Mouse (Mus musculus) embryonic facial prominence, embryonic 12.5 days (tissue): Measurements from ENCODE around the gene Bfsp2. TPM values are rescaled to one million over a fixed set of nuclear protein-coding genes. Genes with fewer than 3 reads are reported as not detected.
A peak's percentile ranks its signal among the peaks of the same experiment; 100 is the strongest.

Source experiments
- ATAC-seq: fragments of 200-750 bp; cut with Nextera tagmentation; 2 replicates; pipeline ENCODE4 v1.8.0; 2017; ENCODE audit not compliant: insufficient number of reproducible peaks, insufficient read depth, low FRiP score, low TSS enrichment
- H3K27ac ChIP-seq: fragments of 300-500 bp; sonication (generic); 2 replicates; pipeline ENCODE4 v1.5.1; 2016; ENCODE audit warnings: mild to moderate bottlenecking
- H3K27me3 ChIP-seq: fragments of 300-500 bp; sonication (generic); 2 replicates; pipeline ENCODE4 v1.6.1; 2016; ENCODE audit warnings: mild to moderate bottlenecking, moderate library complexity
- H3K36me3 ChIP-seq: fragments of 300-500 bp; sonication (generic); 2 replicates; pipeline ENCODE4 v1.6.1; 2016; ENCODE audit warnings: mild to moderate bottlenecking
- H3K4me1 ChIP-seq: fragments of 300-500 bp; sonication (generic); 2 replicates; pipeline ENCODE4 v1.6.1; 2016
- H3K4me2 ChIP-seq: fragments of 300-500 bp; sonication (generic); replicated peaks from 2 replicates; pipeline ENCODE4 v1.6.1; 2016; ENCODE audit warnings: mild to moderate bottlenecking, moderate library complexity
- H3K4me3 ChIP-seq: fragments of 300-500 bp; sonication (generic); 2 replicates; pipeline ENCODE4 v1.5.1; 2016; ENCODE audit warnings: mild to moderate bottlenecking
- H3K9ac ChIP-seq: fragments of 300-500 bp; sonication (generic); 2 replicates; pipeline ENCODE4 v1.6.1; 2016; ENCODE audit warnings: mild to moderate bottlenecking, moderate library complexity
- H3K9me3 ChIP-seq: fragments of 300-500 bp; sonication (generic); 2 replicates; pipeline ENCODE4 v1.6.1; 2016; ENCODE audit warnings: mild to moderate bottlenecking, moderate library complexity
- WGBS: fragments of 180-500 bp; shearing (Covaris S2); methylation state at CpG from one replicate; pipeline ENCODE4 v1.1.7; 2016; 5-methylcytosine and 5-hydroxymethylcytosine counted together
- polyA plus RNA-seq: library from polyadenylated mRNA; unstranded; fragments of >200 nt; fragmentation: Nextera tagmentation; extraction: Ambion mirVana; gene quantifications from 2 replicates; pipeline ENCODE4 v1.2.1, GENCODE M21; 2016

Gene Bfsp2
- polyA plus RNA-seq, 1 experiment from 2014 or later = 3.1 TPM

DNA sequence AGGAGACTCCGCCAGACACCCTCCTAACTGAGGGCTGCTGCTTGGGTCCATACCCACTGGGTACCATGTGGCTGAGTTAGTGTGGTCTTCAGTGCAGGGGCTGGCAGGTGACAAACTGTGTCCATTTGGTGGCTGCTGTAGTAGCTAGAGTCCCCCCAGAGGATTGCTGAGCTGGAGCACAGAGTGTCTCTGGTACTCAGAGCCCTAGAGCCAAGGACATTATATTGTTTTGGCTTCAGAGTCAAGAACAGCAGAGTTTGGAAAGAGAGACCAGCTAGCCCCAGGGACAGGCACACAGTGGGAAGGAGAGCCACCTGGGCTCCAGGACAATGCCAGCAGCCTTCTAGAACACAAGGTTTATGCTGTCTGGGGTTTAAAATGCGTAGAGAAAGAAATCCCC lies 22.4 kb upstream of the Bfsp2 start:
- Histone ChIP-seq H3K36me3 (0 out of 2 replicates have a peak, but pooled peaks cover 6% of the 10 kb centered on the region), H3K9ac (no peak overlapping the region), H3K4me1 (peaks cover 22% of the 10 kb centered on the region; the same call in 1 of the 2 replicates), H3K4me3 (no peak overlapping the region), H3K27ac (no peak overlapping the region), H3K4me2 (no peak overlapping the region), H3K9me3 (no peaks in the 10 kb centered on the region), H3K27me3 (no peaks in the 10 kb centered on the region)
- ATAC-seq = no peak
- 85% methylated on average over 2 of the region's 2 CpGs for WGBS

DNA sequence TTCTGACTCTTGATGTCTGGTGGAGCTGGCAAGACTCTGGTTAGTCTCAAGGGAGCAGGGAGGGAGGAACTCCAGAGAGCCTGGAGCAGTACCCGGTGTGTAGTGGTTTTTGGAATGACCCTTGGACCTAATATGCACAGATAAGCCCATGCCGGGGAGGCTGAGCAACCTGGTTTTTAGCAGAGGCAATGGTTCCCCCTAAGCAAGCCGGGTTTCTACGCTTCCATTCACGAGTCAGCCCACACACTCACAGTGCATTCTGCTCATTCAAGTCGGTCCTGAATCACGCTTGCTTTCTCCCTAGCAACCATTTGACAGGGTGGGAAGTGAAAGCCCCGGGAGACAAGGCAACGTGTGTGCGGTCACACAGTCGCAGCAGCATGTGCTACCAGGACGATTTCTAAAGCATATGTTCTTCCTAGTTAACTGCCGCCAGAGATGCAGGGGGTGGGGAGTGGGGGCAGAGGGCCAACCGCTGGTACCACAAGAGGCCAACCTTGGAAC lies 21.7 kb upstream of the Bfsp2 start:
- Histone ChIP-seq H3K4me2 (no peak overlapping the region), H3K36me3 (0 out of 2 replicates have a peak, but pooled peaks cover 6% of the 10 kb centered on the region), H3K27me3 (no peaks in the 10 kb centered on the region), H3K27ac (no peak overlapping the region), H3K9ac (no peak overlapping the region), H3K4me3 (no peak overlapping the region), H3K9me3 (no peaks in the 10 kb centered on the region), H3K4me1 (peaks cover 19% of the 10 kb centered on the region; the same call in 1 of the 2 replicates)
- 39% methylated on average over 14 of the region's 14 CpGs for WGBS
- no peak for ATAC-seq

DNA sequence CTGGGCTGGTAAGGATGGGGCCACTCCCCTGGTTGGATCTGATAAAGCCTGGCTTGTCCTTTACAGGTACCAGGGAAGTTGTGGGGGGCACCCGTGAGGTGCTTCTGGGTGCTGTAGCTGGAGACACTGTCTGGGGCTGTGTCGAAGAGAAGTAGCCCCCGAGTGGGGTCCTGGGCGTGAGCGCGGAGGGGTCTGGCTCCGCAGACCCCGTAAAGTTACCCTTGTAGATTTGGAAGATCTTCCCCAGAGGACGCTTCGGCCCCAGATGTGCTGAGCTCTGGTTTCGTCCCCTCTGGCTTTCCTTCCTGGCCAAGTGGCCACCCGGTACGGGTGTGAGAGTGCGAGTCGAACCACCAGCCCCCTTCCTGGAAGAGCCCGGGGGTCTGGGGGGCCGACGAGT lies 19.1 kb upstream of the Bfsp2 start:
- Histone ChIP-seq H3K36me3 (0 out of 2 replicates have a peak, but pooled peaks cover 6% of the 10 kb centered on the region), H3K4me1 (peaks cover 16% of the 10 kb centered on the region; the same call in 1 of the 2 replicates), H3K9ac (no peak overlapping the region), H3K27ac (no peak overlapping the region), H3K4me3 (no peak overlapping the region), H3K27me3 (no peaks in the 10 kb centered on the region), H3K9me3 (no peaks in the 10 kb centered on the region), H3K4me2 (no peak overlapping the region)
- ATAC-seq = 0 out of 2 replicates have a peak, but pooled peaks have one; percentile 10
- WGBS = 89% methylated on average over 18 of the region's 18 CpGs

- H3K9me3 ChIP-seq = no peaks in the 10 kb centered on the region
- no peak overlapping the region for H3K4me3 ChIP-seq
- H3K4me1 ChIP-seq = peaks cover 16% of the 10 kb centered on the region; the same call in 1 of the 2 replicates
- no peak for ATAC-seq
- H3K27ac ChIP-seq = no peak overlapping the region
- H3K9ac ChIP-seq = no peak overlapping the region
- WGBS = 77% methylated on average over 8 of the region's 8 CpGs
- no peak overlapping the region for H3K4me2 ChIP-seq
- H3K27me3 ChIP-seq = no peaks in the 10 kb centered on the region
- H3K36me3 ChIP-seq = 0 out of 2 replicates have a peak, but pooled peaks cover 6% of the 10 kb centered on the region
Observed at GRCm38 (mm10) chr9:103498699-103499098, 18.5 kb upstream of the Bfsp2 start.

- Histone ChIP-seq H3K4me2 (no peak overlapping the region), H3K9me3 (no peaks in the 10 kb centered on the region), H3K9ac (no peak overlapping the region), H3K4me1 (0 out of 2 replicates have a peak, but pooled peaks cover 3% of the 10 kb centered on the region), H3K27ac (no peak overlapping the region), H3K4me3 (no peak overlapping the region), H3K36me3 (0 out of 2 replicates have a peak, but pooled peaks cover 6% of the 10 kb centered on the region), H3K27me3 (no peaks in the 10 kb centered on the region)
- WGBS = 76% methylated on average over 11 of the region's 11 CpGs
- ATAC-seq = no peak
Observed at GRCm38 (mm10) chr9:103495391-103495790, 15.2 kb upstream of the Bfsp2 start.

GRCm38 (mm10) chr9:103494346-103495020 lies 14.3 kb upstream of the Bfsp2 start:
- no peak overlapping the region for H3K9ac ChIP-seq
- WGBS = 32% methylated on average over 7 of the region's 7 CpGs
- H3K36me3 ChIP-seq = 0 out of 2 replicates have a peak, but pooled peaks cover 6% of the 10 kb centered on the region
- H3K27ac ChIP-seq = no peak overlapping the region
- H3K9me3 ChIP-seq = no peaks in the 10 kb centered on the region
- no peak overlapping the region for H3K4me2 ChIP-seq
- ATAC-seq = no peak
- no peaks in the 10 kb centered on the region for H3K27me3 ChIP-seq
- H3K4me3 ChIP-seq = no peak overlapping the region
- 0 out of 2 replicates have a peak, but pooled peaks cover 3% of the 10 kb centered on the region for H3K4me1 ChIP-seq

DNA sequence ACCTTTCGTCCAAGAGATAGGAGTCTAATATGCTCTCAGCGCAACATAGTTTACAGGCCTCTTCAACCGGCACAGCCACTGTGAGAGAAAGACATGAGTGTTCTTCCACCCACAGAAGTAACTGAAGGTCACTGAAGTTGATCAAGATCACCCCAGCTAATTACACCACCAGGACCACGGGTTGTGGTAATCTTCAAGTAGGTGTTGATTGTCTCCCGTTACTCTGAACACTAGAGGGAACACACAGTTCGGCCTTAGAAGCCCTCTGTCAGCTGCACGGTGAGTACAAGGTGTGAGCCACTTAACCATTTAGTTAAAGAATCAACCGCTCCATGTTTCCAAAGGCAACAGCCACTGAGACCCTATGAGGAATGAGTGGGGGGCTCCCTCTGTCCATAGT lies 11.8 kb upstream of the Bfsp2 start:
- H3K27ac ChIP-seq = no peak overlapping the region
- no peak overlapping the region for H3K4me3 ChIP-seq
- ATAC-seq = no peak
- peaks cover 3% of the 10 kb centered on the region; the same call in 1 of the 2 replicates for H3K4me1 ChIP-seq
- H3K9ac ChIP-seq = no peak overlapping the region
- H3K9me3 ChIP-seq = no peaks in the 10 kb centered on the region
- H3K36me3 ChIP-seq = no peaks in the 10 kb centered on the region
- no peaks in the 10 kb centered on the region for H3K27me3 ChIP-seq
- 85% methylated on average over 8 of the region's 8 CpGs for WGBS
- H3K4me2 ChIP-seq = no peak overlapping the region

DNA sequence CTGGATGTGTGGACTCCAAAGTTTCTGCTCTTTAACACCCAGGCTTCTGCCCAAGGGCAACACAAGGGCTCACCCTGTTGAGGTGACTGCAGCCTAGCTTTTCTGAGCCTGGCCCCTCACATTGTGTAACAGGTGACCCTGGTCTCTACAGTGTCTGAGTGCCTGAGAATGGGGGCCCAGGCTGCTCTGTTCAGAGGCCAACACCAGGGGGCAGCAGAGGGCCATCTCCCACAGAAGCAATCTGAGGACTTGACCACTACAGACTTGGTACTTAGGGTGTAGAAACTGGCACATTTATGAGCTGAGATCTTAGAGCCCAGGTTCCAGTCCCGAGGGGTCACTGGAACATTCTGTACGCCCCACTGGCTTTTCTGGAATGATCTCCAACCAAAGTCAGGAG lies 10.2 kb upstream of the Bfsp2 start:
- Histone ChIP-seq H3K36me3 (no peaks in the 10 kb centered on the region), H3K9me3 (no peaks in the 10 kb centered on the region), H3K27ac (no peak overlapping the region), H3K4me2 (no peak overlapping the region), H3K9ac (no peak overlapping the region), H3K4me1 (peaks cover 13% of the 10 kb centered on the region; the same call in 1 of the 2 replicates), H3K4me3 (no peak overlapping the region), H3K27me3 (no peaks in the 10 kb centered on the region)
- 25% methylated on average over 2 of the region's 2 CpGs for WGBS
- ATAC-seq = no peak

- H3K9ac ChIP-seq = no peak overlapping the region
- no peaks in the 10 kb centered on the region for H3K9me3 ChIP-seq
- H3K27me3 ChIP-seq = no peaks in the 10 kb centered on the region
- H3K4me1 ChIP-seq = peaks cover 14% of the 10 kb centered on the region; the same call in 1 of the 2 replicates
- no peak overlapping the region for H3K4me2 ChIP-seq
- ATAC-seq = no peak
- WGBS = 82% methylated on average over 4 of the region's 4 CpGs
- H3K4me3 ChIP-seq = no peak overlapping the region
- no peaks in the 10 kb centered on the region for H3K36me3 ChIP-seq
- no peak overlapping the region for H3K27ac ChIP-seq
Observed at GRCm38 (mm10) chr9:103489883-103490282, 9.7 kb upstream of the Bfsp2 start.

- Histone ChIP-seq H3K9ac (no peak overlapping the region), H3K4me2 (no peak overlapping the region), H3K36me3 (no peaks in the 10 kb centered on the region), H3K4me3 (no peak overlapping the region), H3K27ac (no peak overlapping the region), H3K9me3 (no peaks in the 10 kb centered on the region), H3K4me1 (peaks cover 15% of the 10 kb centered on the region; the same call in 1 of the 2 replicates), H3K27me3 (no peaks in the 10 kb centered on the region)
- ATAC-seq = no peak
- 58% methylated on average over 7 of the region's 7 CpGs for WGBS
Observed at GRCm38 (mm10) chr9:103489096-103489495, 8.9 kb upstream of the Bfsp2 start.

DNA sequence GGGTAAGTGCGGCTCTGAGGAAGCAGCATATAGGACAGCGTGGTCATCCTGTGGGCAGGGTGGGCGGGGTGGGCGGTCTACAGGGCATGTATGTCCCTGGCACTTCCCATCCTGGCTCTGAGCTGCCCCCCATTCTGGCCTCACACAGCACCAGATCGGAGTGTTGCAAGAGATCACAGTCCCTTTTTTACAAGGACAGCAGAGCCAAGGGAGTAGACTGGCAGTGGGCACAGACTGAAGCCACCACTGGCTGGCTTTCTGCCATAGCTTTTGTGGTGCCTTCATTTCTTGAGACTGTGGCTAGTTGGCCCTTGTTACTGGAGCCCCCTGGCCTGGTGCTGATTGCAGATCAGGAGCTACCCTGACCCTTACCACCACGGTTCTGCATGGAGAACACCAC lies 6.0 kb upstream of the Bfsp2 start:
- ATAC-seq = no peak
- no peak overlapping the region; the same call in 1 of the 2 replicates for H3K27ac ChIP-seq

GRCm38 (mm10) chr9:103485606-103486005 lies 5.4 kb upstream of the Bfsp2 start:
- H3K36me3 ChIP-seq = no peaks in the 10 kb centered on the region
- H3K4me3 ChIP-seq = no peak overlapping the region
- H3K27ac ChIP-seq = no peak overlapping the region
- H3K4me1 ChIP-seq = peaks cover 18% of the 10 kb centered on the region; the same call in 1 of the 2 replicates
- ATAC-seq = no peak
- WGBS = 9% methylated on average over 8 of the region's 8 CpGs
- H3K9me3 ChIP-seq = no peaks in the 10 kb centered on the region
- H3K27me3 ChIP-seq = no peaks in the 10 kb centered on the region
- H3K9ac ChIP-seq = no peak overlapping the region
- no peak overlapping the region for H3K4me2 ChIP-seq

More for the DNA sequence above, 6.0 kb upstream of the Bfsp2 start:
- Histone ChIP-seq H3K4me3 (no peak overlapping the region), H3K9ac (no peak overlapping the region), H3K4me2 (no peak overlapping the region), H3K36me3 (no peaks in the 10 kb centered on the region), H3K27me3 (no peaks in the 10 kb centered on the region), H3K4me1 (peaks cover 15% of the 10 kb centered on the region; the same call in 1 of the 2 replicates), H3K9me3 (no peaks in the 10 kb centered on the region)
- 77% methylated on average over 6 of the region's 6 CpGs for WGBS
